Mouse (Mus musculus): Measurements from ENCODE around the gene Calb2.

The Calb2 gene

DNA sequence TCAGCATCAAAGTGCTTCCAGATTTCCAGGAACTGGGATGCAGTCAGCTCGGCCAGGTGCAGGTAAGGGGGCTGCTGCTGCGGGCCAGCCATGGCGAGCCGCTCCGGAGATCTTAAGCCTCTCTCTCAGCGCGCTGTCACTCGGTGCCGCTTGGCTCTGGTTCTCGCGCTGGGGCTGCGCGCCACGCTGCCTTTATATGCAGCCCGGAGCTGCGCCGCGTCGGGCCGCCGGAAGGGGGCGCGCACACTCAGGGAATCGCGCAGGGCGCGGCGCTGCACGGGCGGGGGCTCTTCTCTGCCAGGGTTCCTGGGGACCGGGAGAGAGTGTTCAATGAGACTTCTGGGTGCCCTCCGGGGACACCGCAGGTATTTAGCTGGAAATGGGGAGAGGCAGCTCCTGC, at the start of gene Calb2:
Gene Calb2, minus strand, starts transcription at position 165 of the 400 bp plus-strand sequence.
- DNase-seq (ENCODE audit: low spot score in 2 of 2) = peak; percentile 83 to 89

- DNase-seq (ENCODE audit: low spot score in 2 of 2) = peak; percentile 100
Measured at GRCm38 (mm10) chr8:110217681-110218131, 49.7 kb upstream of the Calb2 start.

DNA sequence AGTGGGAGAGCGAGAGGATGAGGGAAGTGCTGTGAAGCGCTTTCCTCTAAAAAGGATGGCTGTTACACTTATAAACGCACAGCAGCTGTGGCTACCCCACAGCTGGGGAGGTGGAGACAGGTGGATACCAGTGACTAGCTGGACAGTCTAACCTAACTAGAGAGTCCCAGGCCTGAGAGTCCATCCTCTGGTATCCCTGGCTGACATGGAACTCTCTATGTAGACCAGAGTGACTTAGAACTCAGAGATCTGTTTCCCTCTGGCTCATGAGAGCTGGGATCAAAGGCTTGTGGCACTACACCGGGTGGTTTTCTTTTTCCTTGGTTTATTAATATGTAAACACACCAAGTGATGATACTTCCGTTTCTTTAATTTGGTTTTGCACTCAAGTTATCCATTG, 49.2 kb upstream of the Calb2 start:
- DNase-seq (ENCODE audit: low spot score in 2 of 2) = peak in 1 of 2 experiments; percentile 36

DNA sequence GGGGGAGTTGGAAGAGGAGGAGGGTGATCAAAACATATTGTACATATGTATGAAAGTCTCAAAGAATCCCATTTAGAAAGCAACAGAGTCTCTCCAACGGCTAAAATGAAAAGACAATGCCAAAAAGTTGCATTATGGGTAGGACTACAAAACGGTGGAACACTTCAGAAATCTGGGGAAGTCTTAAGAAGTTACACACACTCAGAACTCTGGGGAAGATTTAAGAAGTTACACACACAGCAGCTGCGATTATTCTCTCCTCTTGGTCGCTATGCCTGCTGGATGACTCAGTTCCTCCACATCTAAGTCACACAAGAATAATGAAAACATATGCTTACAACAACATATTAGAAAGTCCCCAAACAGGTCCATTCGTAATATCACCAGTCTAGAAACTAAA, 48.2 kb upstream of the Calb2 start:
- no peak for DNase-seq (ENCODE audit: low spot score in 2 of 2)

DNA sequence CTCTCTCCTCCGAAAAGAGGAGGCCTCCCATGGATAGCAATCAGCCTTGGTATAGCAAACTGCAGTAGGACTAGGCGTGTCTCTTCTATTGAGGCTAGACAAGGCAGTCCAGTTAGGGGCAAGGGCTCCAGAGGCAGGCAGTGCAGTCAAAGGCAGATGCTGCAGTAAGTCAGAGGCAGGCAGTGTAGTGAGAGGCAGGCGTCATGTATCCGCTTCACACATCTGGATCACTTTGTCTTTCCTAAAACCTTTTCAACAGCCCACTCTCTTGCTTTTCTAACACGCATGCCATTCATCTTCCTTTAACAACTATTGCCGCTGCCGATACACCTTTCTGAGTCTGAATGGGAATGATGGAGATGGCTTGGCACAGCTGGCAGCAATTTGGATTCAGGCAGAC, 47.4 kb upstream of the Calb2 start, which contains the start of gene Cmtr2:
Gene Cmtr2, plus strand, starts transcription at position 301 of the 400 bp plus-strand sequence.
- no peak for DNase-seq (ENCODE audit: low spot score in 2 of 2)

DNA sequence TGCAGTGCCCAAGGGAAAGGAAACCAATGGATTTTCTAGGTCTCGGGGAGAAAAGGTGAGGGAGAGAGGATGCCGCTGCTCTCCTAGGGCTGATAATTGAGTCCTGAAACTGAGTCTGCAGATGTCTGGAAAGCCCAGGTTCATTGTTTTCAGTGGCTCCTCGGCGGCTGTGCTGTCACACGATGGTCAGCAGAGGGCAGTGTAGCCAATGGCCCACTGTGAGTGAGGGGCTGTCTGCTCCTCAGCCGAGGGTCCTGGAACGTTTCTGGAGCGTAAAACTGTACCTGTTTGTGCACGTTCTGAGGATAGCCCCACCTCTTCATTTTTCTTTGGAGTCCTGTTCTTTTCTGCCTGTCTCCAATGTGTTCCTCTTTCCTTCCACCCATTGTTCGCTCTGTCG, 33.8 kb upstream of the Calb2 start:
- no peak for DNase-seq (ENCODE audit: low spot score in 2 of 2)

- no peak for DNase-seq (ENCODE audit: low spot score in 2 of 2)
Measured at GRCm38 (mm10) chr8:110196678-110197077, 28.7 kb upstream of the Calb2 start.

GRCm38 (mm10) chr8:110188961-110189750, 21.1 kb upstream of the Calb2 start:
- peak; percentile 50 to 63 for DNase-seq (ENCODE audit: low spot score in 2 of 2)

DNA sequence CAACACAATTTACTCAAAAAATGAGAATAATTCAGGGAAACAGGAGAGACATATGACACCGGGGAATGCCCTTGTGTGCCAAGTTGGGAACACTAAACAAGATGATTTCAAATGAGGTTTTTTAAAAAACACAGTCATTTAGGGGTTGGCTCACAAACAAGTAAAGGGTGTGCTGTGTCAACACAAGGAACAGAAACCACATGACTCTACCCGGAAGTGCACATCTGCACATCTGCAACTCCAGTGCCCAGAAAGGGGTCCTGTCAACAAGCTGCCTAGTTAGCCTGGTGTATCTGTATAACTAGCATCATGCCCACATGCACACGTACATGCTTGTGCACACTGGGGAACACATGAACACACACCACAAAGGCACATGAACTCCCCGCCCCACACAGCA, 17.5 kb upstream of the Calb2 start:
- no peak for DNase-seq (ENCODE audit: low spot score in 2 of 2)

GRCm38 (mm10) chr8:110183748-110184147, 15.7 kb upstream of the Calb2 start:
- DNase-seq (ENCODE audit: low spot score in 2 of 2) = no peak

GRCm38 (mm10) chr8:110182735-110183367, 14.8 kb upstream of the Calb2 start:
- peak; percentile 56 to 62 for DNase-seq (ENCODE audit: low spot score in 2 of 2)

GRCm38 (mm10) chr8:110177359-110178155, 9.5 kb upstream of the Calb2 start:
- peak; percentile 72 to 74 for DNase-seq (ENCODE audit: low spot score in 2 of 2)

DNA sequence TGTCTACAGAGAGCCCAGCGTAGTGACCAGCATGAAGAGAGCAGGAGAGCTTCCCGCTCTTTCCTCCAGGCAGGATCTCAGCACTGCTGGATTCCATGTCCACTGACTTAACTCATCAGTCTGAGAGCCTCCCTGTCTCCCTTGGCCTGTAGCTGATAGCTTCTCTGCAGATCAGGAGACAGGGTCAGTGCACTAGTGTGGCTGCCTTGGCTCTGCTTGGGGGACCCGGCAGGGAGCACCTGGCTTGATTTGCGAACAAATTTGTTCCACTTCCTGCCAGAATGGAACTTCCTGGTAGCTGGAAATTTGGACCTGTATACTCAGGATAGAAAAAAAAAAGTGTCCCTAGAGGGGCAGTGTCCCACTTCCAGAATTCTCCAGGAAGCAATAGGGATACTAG, 6.8 kb upstream of the Calb2 start:
- no peak for DNase-seq (ENCODE audit: low spot score in 2 of 2)

DNA sequence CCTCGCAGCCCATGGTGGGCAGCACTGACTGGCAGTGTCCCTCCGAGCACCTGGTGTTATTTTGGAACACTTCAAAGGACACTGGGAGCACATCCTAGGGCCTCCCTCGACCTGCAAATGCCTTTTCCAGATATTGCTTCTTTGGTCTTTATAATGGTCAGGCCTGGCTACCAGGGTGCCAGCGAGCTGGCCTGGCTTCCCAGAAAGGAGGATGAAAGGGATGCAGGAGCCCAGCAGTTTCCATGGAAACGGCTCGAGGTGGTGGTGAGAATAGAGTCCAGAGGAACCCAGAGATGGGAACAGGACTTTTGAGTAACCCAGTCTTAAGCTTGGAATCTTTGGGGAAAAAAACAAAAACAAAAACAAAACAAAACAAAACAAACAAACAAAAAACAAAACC, 4.2 kb upstream of the Calb2 start:
- peak; percentile 55 to 62 for DNase-seq (ENCODE audit: low spot score in 2 of 2)

- DNase-seq (ENCODE audit: low spot score in 2 of 2) = no peak
Measured at GRCm38 (mm10) chr8:110166270-110166669, 1.7 kb downstream of the Calb2 start.

- DNase-seq (ENCODE audit: low spot score in 2 of 2) = no peak
Measured at GRCm38 (mm10) chr8:110162007-110162406, 6.0 kb downstream of the Calb2 start.

DNA sequence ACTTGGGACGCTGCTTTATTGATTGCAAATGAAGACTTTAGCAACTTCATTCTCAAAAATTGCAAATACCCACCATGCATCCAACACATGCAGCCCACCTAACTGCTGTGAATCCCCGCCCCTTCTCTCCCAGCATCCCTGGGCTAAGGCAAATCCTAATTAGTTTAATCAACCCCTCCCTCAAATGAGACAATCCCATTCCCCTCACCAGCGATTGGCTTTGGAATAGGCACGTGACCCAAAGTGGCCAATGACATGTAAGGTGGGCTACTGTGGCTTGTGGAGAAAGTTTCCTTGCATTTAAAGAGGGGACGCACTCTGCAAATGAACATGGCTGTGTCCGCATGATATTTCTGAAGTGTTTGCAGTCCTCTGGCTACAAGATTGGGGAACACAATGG, 15.1 kb downstream of the Calb2 start:
- no peak for DNase-seq (ENCODE audit: low spot score in 2 of 2)

DNA sequence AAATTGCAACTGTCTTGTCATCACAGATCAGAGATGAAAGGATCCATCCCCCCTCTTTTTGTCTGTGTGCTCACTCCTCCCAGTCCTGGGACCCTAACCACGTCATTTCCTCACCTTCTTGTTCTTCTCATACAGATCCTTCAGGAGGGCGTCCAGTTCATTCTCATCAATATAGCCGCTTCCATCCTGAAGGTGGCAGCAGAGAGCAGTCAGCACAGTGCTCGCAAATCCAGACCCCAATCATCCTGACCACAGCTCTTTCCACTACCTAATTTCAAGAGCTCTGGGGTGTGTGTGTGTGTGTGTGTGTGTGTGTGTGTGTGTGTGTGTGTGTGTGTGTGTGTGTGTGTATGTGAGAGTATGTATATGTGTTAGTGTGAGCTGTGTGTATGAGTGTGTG, 22.5 kb downstream of the Calb2 start:
- peak; percentile 59 to 79 for DNase-seq (ENCODE audit: low spot score in 2 of 2)

- no peak for DNase-seq (ENCODE audit: low spot score in 2 of 2)
Measured at GRCm38 (mm10) chr8:110140770-110141169, 27.2 kb downstream of the Calb2 start.

DNA sequence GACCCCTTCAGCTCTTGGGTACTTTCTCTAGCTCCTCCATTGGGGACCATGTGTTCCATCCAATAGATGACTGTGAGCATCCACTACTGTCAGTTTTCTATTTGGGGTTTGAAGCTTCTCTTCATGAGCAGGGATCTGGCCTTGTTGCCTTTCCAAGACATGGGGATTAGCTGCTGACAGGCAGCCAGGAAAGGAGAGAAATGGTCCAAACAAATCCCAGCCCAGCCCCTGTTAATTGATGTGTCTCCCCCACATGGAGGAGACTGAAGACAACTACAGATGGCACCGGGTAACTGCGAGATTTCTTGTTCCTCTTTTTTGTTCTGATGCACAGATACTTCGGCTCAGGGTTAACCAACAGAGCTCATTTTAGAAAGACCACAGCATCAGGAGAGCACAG, 27.9 kb downstream of the Calb2 start:
- no peak for DNase-seq (ENCODE audit: low spot score in 2 of 2)

GRCm38 (mm10) chr8:110135515-110135914, 32.5 kb downstream of the Calb2 start:
- DNase-seq (ENCODE audit: low spot score in 2 of 2) = no peak

- DNase-seq (ENCODE audit: low spot score in 2 of 2) = no peak
Measured at GRCm38 (mm10) chr8:110134236-110134635, 33.8 kb downstream of the Calb2 start.
